Mouse (Mus musculus) heart, postnatal 0 days (tissue): ENCODE results near the gene Acaa1b. TPM values are rescaled to one million over a fixed set of nuclear protein-coding genes. Genes with fewer than 3 reads are reported as not detected.

ENCODE experiments used
- ATAC-seq: fragments of 200-750 bp; cut with Nextera tagmentation; 2 replicates; pipeline ENCODE4 v1.8.0; 2017; ENCODE audit warnings: low read depth, moderate number of reproducible peaks, moderate library complexity; ENCODE audit not compliant: insufficient read depth
- DNase-seq: peaks from one replicate; pipeline ENCODE4 v3.0.0-alpha.2; 2016; ENCODE audit warnings: low spot score
- H3K27ac ChIP-seq: fragments of 300-500 bp; sonication (generic); 2 replicates; pipeline ENCODE4 v1.5.1; 2014; ENCODE audit warnings: low read depth, mild to moderate bottlenecking
- H3K27me3 ChIP-seq: fragments of 300-500 bp; sonication (generic); 2 replicates; pipeline ENCODE4 v1.6.1; 2014; ENCODE audit warnings: low read length, mixed read lengths; ENCODE audit not compliant: control insufficient read depth, insufficient read depth
- H3K36me3 ChIP-seq: fragments of 300-500 bp; sonication (generic); replicated peaks from 2 replicates; pipeline ENCODE4 v1.6.1; 2014; ENCODE audit warnings: low read length, mixed read lengths; ENCODE audit not compliant: control insufficient read depth, insufficient read depth
- H3K4me1 ChIP-seq: fragments of 300-500 bp; sonication (generic); 2 replicates; pipeline ENCODE4 v1.6.1; 2014; ENCODE audit warnings: antibody characterized with exemption; ENCODE audit not compliant: control insufficient read depth, insufficient read depth
- H3K4me2 ChIP-seq: fragments of 300-500 bp; sonication (generic); 2 replicates; pipeline ENCODE4 v1.6.1; 2014; ENCODE audit warnings: low read depth, mild to moderate bottlenecking, low read length, moderate library complexity
- H3K4me3 ChIP-seq: fragments of 300-500 bp; sonication (generic); 2 replicates; pipeline ENCODE4 v1.5.1; 2014; ENCODE audit warnings: low read depth, low read length
- H3K9ac ChIP-seq: fragments of 300-500 bp; sonication (generic); replicated peaks from 2 replicates; pipeline ENCODE4 v1.6.1; 2014; ENCODE audit warnings: low read depth, low read length, mixed read lengths
- H3K9me3 ChIP-seq: fragments of 300-500 bp; sonication (generic); replicated peaks from 2 replicates; pipeline ENCODE4 v1.6.1; 2016; ENCODE audit warnings: low read length; ENCODE audit not compliant: control insufficient read depth
- CTCF ChIP-seq: IDR thresholded peaks from 2 replicates; pipeline ENCODE4 v1.5.1; 2016; ENCODE audit warnings: antibody characterized with exemption, control low read depth, low read depth
- EP300 ChIP-seq: IDR thresholded peaks from 2 replicates; pipeline ENCODE4 v1.6.1; 2016; ENCODE audit warnings: antibody characterized with exemption, low read depth
- whole genome bisulfite sequencing: fragments of 180-500 bp; shearing (Covaris S2); extraction: QIAGEN DNeasy Blood & Tissue Kit; methylation state at CpG from one replicate; pipeline ENCODE4 v1.1.7; 2014; 5-methylcytosine and 5-hydroxymethylcytosine counted together
- polyA plus RNA-seq: library from polyadenylated mRNA; unstranded; fragments of >200 nt; fragmentation: Nextera tagmentation; extraction: Ambion mirVana; gene quantifications from 2 replicates; pipeline ENCODE4 v1.2.1, GENCODE M21; 2015
- total RNA-seq: library from RNA; depleted of rRNA; stranded (reverse); fragments of >200 nt; gene quantifications from 2 replicates; pipeline ENCODE4 v1.2.3, GENCODE M21; 2014; ENCODE audit warnings: low replicate concordance

Gene Acaa1b
- total and polyA plus RNA-seq, 2 experiments from 2014 or later = 0.15 TPM; not detected in 1

GRCm38 (mm10) chr9:119165548-119165947, 8.7 kb upstream of the Acaa1b start:
- H3K36me3 ChIP-seq = no peaks in the 10 kb centered on the region
- H3K4me2 ChIP-seq = no peak overlapping the region
- no peak overlapping the region for H3K27ac ChIP-seq
- DNase-seq = no peak
- no peak for TF ChIP-seq CTCF
- TF ChIP-seq EP300 = no peak
- no peak overlapping the region for H3K4me3 ChIP-seq
- H3K27me3 ChIP-seq = no peaks in the 10 kb centered on the region
- H3K9me3 ChIP-seq = no peaks in the 10 kb centered on the region
- no peaks in the 10 kb centered on the region for H3K4me1 ChIP-seq
- no peak overlapping the region for H3K9ac ChIP-seq
- ATAC-seq = no peak
- 73% methylated on average over 6 of the region's 6 CpGs for WGBS

GRCm38 (mm10) chr9:119164743-119165142, 7.8 kb upstream of the Acaa1b start:
- WGBS = 73% methylated on average over 7 of the region's 7 CpGs
- Histone ChIP-seq H3K4me2 (no peak overlapping the region), H3K36me3 (no peaks in the 10 kb centered on the region), H3K9ac (no peak overlapping the region), H3K9me3 (no peaks in the 10 kb centered on the region), H3K27me3 (no peaks in the 10 kb centered on the region), H3K4me1 (no peaks in the 10 kb centered on the region), H3K27ac (no peak overlapping the region), H3K4me3 (no peak overlapping the region)
- ATAC-seq (no peak), DNase-seq (no peak)
- TF ChIP-seq CTCF = no peak
- no peak for TF ChIP-seq EP300

GRCm38 (mm10) chr9:119160689-119161088, 3.8 kb upstream of the Acaa1b start:
- no peak overlapping the region for H3K4me3 ChIP-seq
- 85% methylated on average over 3 of the region's 3 CpGs for WGBS
- TF ChIP-seq EP300 (no peak), CTCF (no peak)
- no peaks in the 10 kb centered on the region for H3K36me3 ChIP-seq
- no peak overlapping the region for H3K9ac ChIP-seq
- no peaks in the 10 kb centered on the region for H3K9me3 ChIP-seq
- DNase-seq = no peak
- 0 out of 2 replicates have a peak, but pooled peaks cover 3% of the 10 kb centered on the region for H3K4me1 ChIP-seq
- no peak for ATAC-seq
- no peak overlapping the region for H3K4me2 ChIP-seq
- H3K27me3 ChIP-seq = peaks cover 20% of the 10 kb centered on the region
- no peak overlapping the region for H3K27ac ChIP-seq

- Histone ChIP-seq H3K4me1 (0 out of 2 replicates have a peak, but pooled peaks cover 3% of the 10 kb centered on the region), H3K4me3 (no peak within 1 kb of the TSS), H3K27ac (no peak within 1 kb of the TSS), H3K27me3 (peaks cover 30% of the 10 kb centered on the region), H3K36me3 (no peaks in the 10 kb centered on the region), H3K4me2 (no peak within 1 kb of the TSS), H3K9ac (no peak within 1 kb of the TSS), H3K9me3 (no peaks in the 10 kb centered on the region)
- no peak for DNase-seq
- ATAC-seq = no peak
- TF ChIP-seq CTCF (no peak), EP300 (no peak)
- WGBS = 39% methylated on average over 4 of the region's 4 CpGs
Observed at GRCm38 (mm10) chr9:119158861-119159260, 2.0 kb upstream of the Acaa1b start, which contains the start of gene Gm47289. Gm47289 (plus strand) TSS chr9:119159161.

- Histone ChIP-seq H3K27ac (no peak overlapping the region), H3K9ac (no peak overlapping the region), H3K4me3 (no peak overlapping the region), H3K4me2 (no peak overlapping the region), H3K27me3 (peaks cover 33% of the 10 kb centered on the region), H3K4me1 (0 out of 2 replicates have a peak, but pooled peaks cover 3% of the 10 kb centered on the region), H3K36me3 (no peaks in the 10 kb centered on the region), H3K9me3 (no peaks in the 10 kb centered on the region)
- no peak for DNase-seq
- TF ChIP-seq CTCF (no peak), EP300 (no peak)
- ATAC-seq = no peak
- 39% methylated on average over 7 of the region's 7 CpGs for WGBS
Observed at GRCm38 (mm10) chr9:119155826-119156225, 1.1 kb downstream of the Acaa1b start.

- Histone ChIP-seq H3K4me1 (0 out of 2 replicates have a peak, but pooled peaks cover 3% of the 10 kb centered on the region), H3K9ac (no peak overlapping the region), H3K4me2 (no peak overlapping the region), H3K27me3 (peaks cover 33% of the 10 kb centered on the region), H3K9me3 (no peaks in the 10 kb centered on the region), H3K4me3 (no peak overlapping the region), H3K36me3 (no peaks in the 10 kb centered on the region), H3K27ac (no peak overlapping the region)
- ATAC-seq (no peak), DNase-seq (no peak)
- TF ChIP-seq CTCF (no peak), EP300 (no peak)
- WGBS = 70% methylated on average over 8 of the region's 8 CpGs
Observed at GRCm38 (mm10) chr9:119155416-119155815, 1.5 kb downstream of the Acaa1b start.
